Mouse (Mus musculus) thymus, adult 2 months (tissue): ENCODE data around the gene AC153137.1. TPM values are rescaled to one million over a fixed set of nuclear protein-coding genes. Genes with fewer than 3 reads are reported as not detected.
A peak's percentile ranks its signal among the peaks of the same experiment; 100 is the strongest.

Source experiments
- DNase-seq: peaks from one replicate; pipeline ENCODE4 v3.0.0; 2021
- H3K27ac ChIP-seq: fragments of 200-500 bp; 2 replicates; pipeline ENCODE4 v1.5.1; 2012; ENCODE audit warnings: low read length, control low read depth; ENCODE audit not compliant: control insufficient read depth, insufficient read depth
- H3K27me3 ChIP-seq: fragments of 200-500 bp; 2 replicates; pipeline ENCODE4 v1.6.1; 2012; ENCODE audit warnings: mild to moderate bottlenecking, low read length, moderate library complexity, mixed read lengths; ENCODE audit not compliant: control insufficient read depth, insufficient read depth
- H3K36me3 ChIP-seq: fragments of 200-500 bp; 2 replicates; pipeline ENCODE4 v1.6.1; 2012; ENCODE audit warnings: mild to moderate bottlenecking, low read length, moderate library complexity; ENCODE audit not compliant: control insufficient read depth, insufficient read depth
- H3K4me1 ChIP-seq: fragments of 200-500 bp; replicated peaks from 2 replicates; pipeline ENCODE4 v1.6.1; 2012; ENCODE audit warnings: low read length; ENCODE audit not compliant: control insufficient read depth, insufficient read depth
- H3K4me3 ChIP-seq: fragments of 200-500 bp; 2 replicates; pipeline ENCODE4 v1.5.1; 2012; ENCODE audit warnings: mild to moderate bottlenecking, low read length, control low read depth, moderate library complexity; ENCODE audit not compliant: control insufficient read depth, insufficient read depth
- CTCF ChIP-seq: fragments of 200-500 bp; IDR thresholded peaks from 2 replicates; pipeline ENCODE4 v1.5.1; 2012; ENCODE audit warnings: mild to moderate bottlenecking, control low read depth, low read length, moderate library complexity, borderline replicate concordance; ENCODE audit not compliant: control insufficient read depth, poor library complexity, insufficient read depth; ENCODE audit errors: extremely low read depth
- POLR2A ChIP-seq: fragments of 200-500 bp; IDR thresholded peaks from 2 replicates; pipeline ENCODE4 v1.6.1; 2012; ENCODE audit warnings: mild to moderate bottlenecking, low read length, control low read depth, moderate library complexity; ENCODE audit not compliant: control insufficient read depth, poor library complexity, insufficient read depth; ENCODE audit errors: extremely low read depth
- WGBS: fragments of 180-500 bp; shearing (Covaris S2); methylation state at CpG from one replicate; pipeline ENCODE4 v1.1.7; 2018; 5-methylcytosine and 5-hydroxymethylcytosine counted together
- polyA plus RNA-seq: library from polyadenylated mRNA; depleted of rRNA; stranded (reverse); fragments of >200 nt; gene quantifications from 2 replicates; pipeline ENCODE4 v1.2.3, GENCODE M21; 2012

AC153137.1 gene
- polyA plus RNA-seq, 1 experiment, result not detected

- 29% methylated on average over 5 of the region's 5 CpGs for WGBS
- Histone ChIP-seq H3K36me3 (no peaks in the 10 kb centered on the region), H3K27me3 (no peaks in the 10 kb centered on the region), H3K4me1 (no peaks in the 10 kb centered on the region), H3K27ac (no peak overlapping the region), H3K4me3 (no peak overlapping the region)
- TF ChIP-seq POLR2A (no peak), CTCF (no peak)
- DNase-seq, result no peak
Measured at GRCm38 (mm10) chr1:30950456-30950835, 27.3 kb downstream of the AC153137.1 start.

- Histone ChIP-seq H3K27me3 (no peaks in the 10 kb centered on the region), H3K4me3 (peak overlapping the region; percentile 52), H3K36me3 (peaks cover under 1% of the 10 kb centered on the region; the same call in 1 of the 2 replicates), H3K27ac (peak overlapping the region; percentile 38), H3K4me1 (no peaks in the 10 kb centered on the region)
- WGBS, result under 1% methylated on average over 64 of the region's 66 CpGs
- DNase-seq, result peak; percentile 94
- peak; percentile 33; the same call in 1 of the 2 replicates for TF ChIP-seq CTCF
- peak; percentile 54; the same call in 1 of the 2 replicates for TF ChIP-seq POLR2A
Measured at GRCm38 (mm10) chr1:30949710-30950455, 27.9 kb downstream of the AC153137.1 start.

GRCm38 (mm10) chr1:30948950-30949639 lies 28.7 kb downstream of the AC153137.1 start:
- peak overlapping the region; percentile 94 for H3K4me3 ChIP-seq
- DNase-seq, result peak; percentile 53
- H3K27ac ChIP-seq, result peak overlapping the region; percentile 13; the same call in 1 of the 2 replicates
- 0 out of 2 replicates have a peak, but pooled peaks have one; percentile 25 for TF ChIP-seq CTCF
- TF ChIP-seq POLR2A, result no peak
- peaks cover 9% of the 10 kb centered on the region for H3K36me3 ChIP-seq
- WGBS, result under 1% methylated on average over 78 of the region's 85 CpGs
- H3K27me3 ChIP-seq, result no peaks in the 10 kb centered on the region
- H3K4me1 ChIP-seq, result no peaks in the 10 kb centered on the region

- DNase-seq, result peak; percentile 15
- H3K36me3 ChIP-seq, result peaks cover 15% of the 10 kb centered on the region
- H3K27me3 ChIP-seq, result no peaks in the 10 kb centered on the region
- WGBS, result 1% methylated on average over 16 of the region's 16 CpGs
- peak overlapping the region; percentile 13; the same call in 1 of the 2 replicates for H3K27ac ChIP-seq
- H3K4me1 ChIP-seq, result no peaks in the 10 kb centered on the region
- H3K4me3 ChIP-seq, result peak overlapping the region; percentile 94
- TF ChIP-seq CTCF, result no peak
- TF ChIP-seq POLR2A, result no peak
Measured at GRCm38 (mm10) chr1:30948361-30948949, 29.3 kb downstream of the AC153137.1 start.

GRCm38 (mm10) chr1:30945136-30945535 lies 32.6 kb downstream of the AC153137.1 start:
- no peak for DNase-seq
- no peak for TF ChIP-seq CTCF
- H3K27me3 ChIP-seq, result no peaks in the 10 kb centered on the region
- no peak overlapping the region for H3K27ac ChIP-seq
- no peaks in the 10 kb centered on the region for H3K4me1 ChIP-seq
- 92% methylated on average over 6 of the region's 6 CpGs for WGBS
- H3K36me3 ChIP-seq, result peaks cover 18% of the 10 kb centered on the region
- no peak overlapping the region for H3K4me3 ChIP-seq

- H3K27me3 ChIP-seq, result no peaks in the 10 kb centered on the region
- H3K4me1 ChIP-seq, result no peaks in the 10 kb centered on the region
- no peak overlapping the region for H3K4me3 ChIP-seq
- DNase-seq, result no peak
- H3K36me3 ChIP-seq, result peaks cover 18% of the 10 kb centered on the region
- 96% methylated on average over 3 of the region's 3 CpGs for WGBS
- TF ChIP-seq POLR2A (no peak), CTCF (no peak)
- no peak overlapping the region for H3K27ac ChIP-seq
Measured at GRCm38 (mm10) chr1:30940571-30940970, 37.2 kb downstream of the AC153137.1 start.
